Mouse (Mus musculus) neural tube, embryonic 14.5 days (tissue): ENCODE measurements at regions not wholly inside any gene's neighbourhood (a gene's known extent, or its start where the extent isn't known, plus 50 kb on each side); places are given as distances from the start of the nearest gene placed in this dataset.
"Not testable (repeated sequence)": the region's sequence is repeated elsewhere in the genome, so short reads cannot be mapped to it uniquely, and the experiment has no call there.

Experiments used
- ATAC-seq: fragments of 200-750 bp; cut with Nextera tagmentation; 2 replicates; pipeline ENCODE4 v1.8.0; 2017; ENCODE audit warnings: low read depth, mild to moderate bottlenecking, moderate TSS enrichment, moderate library complexity
- H3K27ac ChIP-seq: fragments of 300-500 bp; sonication (generic); 2 replicates; pipeline ENCODE4 v1.5.1; 2014; ENCODE audit warnings: low read depth, mild to moderate bottlenecking, control low read depth, low read length, moderate library complexity, mixed read lengths
- H3K27me3 ChIP-seq: fragments of 300-500 bp; sonication (generic); 2 replicates; pipeline ENCODE4 v1.6.1; 2014; ENCODE audit warnings: low read length; ENCODE audit not compliant: control insufficient read depth, insufficient read depth
- H3K36me3 ChIP-seq: fragments of 300-500 bp; sonication (generic); 2 replicates; pipeline ENCODE4 v1.6.1; 2014; ENCODE audit warnings: low read length, mixed read lengths; ENCODE audit not compliant: control insufficient read depth, insufficient read depth
- H3K4me1 ChIP-seq: fragments of 300-500 bp; sonication (generic); 2 replicates; pipeline ENCODE4 v1.6.1; 2014; ENCODE audit warnings: low read length; ENCODE audit not compliant: control insufficient read depth, insufficient read depth
- H3K4me2 ChIP-seq: fragments of 300-500 bp; sonication (generic); 2 replicates; pipeline ENCODE4 v1.6.1; 2014; ENCODE audit warnings: mild to moderate bottlenecking, low read depth, low read length, control low read depth
- H3K4me3 ChIP-seq: fragments of 300-500 bp; sonication (generic); 2 replicates; pipeline ENCODE4 v1.5.1; 2014; ENCODE audit warnings: low read depth, low read length, control low read depth, mixed read lengths
- H3K9ac ChIP-seq: fragments of 300-500 bp; sonication (generic); replicated peaks from 2 replicates; pipeline ENCODE4 v1.6.1; 2014; ENCODE audit warnings: low read depth, mild to moderate bottlenecking, control low read depth, low read length, mixed read lengths
- H3K9me3 ChIP-seq: fragments of 300-500 bp; sonication (generic); 2 replicates; pipeline ENCODE4 v1.6.1; 2016; ENCODE audit warnings: low read length; ENCODE audit not compliant: control insufficient read depth
- WGBS: fragments of 180-500 bp; shearing (Covaris S2); extraction: QIAGEN DNeasy Blood & Tissue Kit; methylation state at CpG from one replicate; pipeline ENCODE4 v1.1.7; 2014; 5-methylcytosine and 5-hydroxymethylcytosine counted together

- Histone ChIP-seq H3K9ac (no peak overlapping the region), H3K27me3 (no peaks in the 10 kb centered on the region), H3K36me3 (no peaks in the 10 kb centered on the region), H3K27ac (no peak overlapping the region), H3K4me1 (no peaks in the 10 kb centered on the region), H3K4me3 (no peak overlapping the region), H3K4me2 (no peak overlapping the region), H3K9me3 (no peaks in the 10 kb centered on the region)
- WGBS: 97% methylated on average over 1 of the region's 1 CpGs
- ATAC-seq: no peak
Observed at GRCm38 (mm10) chr12:65379321-65379720, 154.0 kb downstream of the Wdr20rt start.

GRCm38 (mm10) chr12:65382118-65382791 lies 156.9 kb downstream of the Wdr20rt start:
- H3K4me2 ChIP-seq: no peak overlapping the region
- H3K4me3 ChIP-seq: no peak overlapping the region
- no peaks in the 10 kb centered on the region for H3K27me3 ChIP-seq
- H3K36me3 ChIP-seq: no peaks in the 10 kb centered on the region
- H3K4me1 ChIP-seq: no peaks in the 10 kb centered on the region
- H3K9ac ChIP-seq: no peak overlapping the region
- H3K27ac ChIP-seq: 0 out of 2 replicates have a peak overlapping the region, but pooled peaks have one; percentile 34
- 17% methylated on average over 5 of the region's 5 CpGs for WGBS
- ATAC-seq: peak; percentile 90
- H3K9me3 ChIP-seq: no peaks in the 10 kb centered on the region

GRCm38 (mm10) chr12:65382796-65383195 lies 157.5 kb downstream of the Wdr20rt start:
- H3K36me3 ChIP-seq, H3K9me3 ChIP-seq, ATAC-seq, H3K27ac ChIP-seq, H3K4me1 ChIP-seq, H3K9ac ChIP-seq, H3K4me2 ChIP-seq, H3K27me3 ChIP-seq, H3K4me3 ChIP-seq: not testable (repeated sequence)
- WGBS: 85% methylated on average over 11 of the region's 11 CpGs

GRCm38 (mm10) chr12:65386005-65386645 lies 160.8 kb downstream of the Wdr20rt start:
- WGBS: 86% methylated on average over 2 of the region's 2 CpGs
- no peaks in the 10 kb centered on the region for H3K36me3 ChIP-seq
- H3K4me3 ChIP-seq: no peak overlapping the region
- ATAC-seq: no peak
- H3K27ac ChIP-seq: no peak overlapping the region
- no peak overlapping the region for H3K4me2 ChIP-seq
- H3K27me3 ChIP-seq: no peaks in the 10 kb centered on the region
- H3K9me3 ChIP-seq: no peaks in the 10 kb centered on the region
- H3K4me1 ChIP-seq: no peaks in the 10 kb centered on the region
- H3K9ac ChIP-seq: no peak overlapping the region

- Histone ChIP-seq H3K9me3 (no peaks in the 10 kb centered on the region), H3K36me3 (no peaks in the 10 kb centered on the region), H3K4me2 (no peak overlapping the region), H3K4me1 (no peaks in the 10 kb centered on the region), H3K4me3 (no peak overlapping the region), H3K27ac (no peak overlapping the region), H3K27me3 (no peaks in the 10 kb centered on the region), H3K9ac (no peak overlapping the region)
- ATAC-seq: no peak
Observed at GRCm38 (mm10) chr12:65387042-65387441, 161.7 kb downstream of the Wdr20rt start.

- Histone ChIP-seq H3K4me1 (no peaks in the 10 kb centered on the region), H3K9me3 (no peaks in the 10 kb centered on the region), H3K4me2 (no peak overlapping the region), H3K9ac (no peak overlapping the region), H3K27me3 (no peaks in the 10 kb centered on the region), H3K36me3 (no peaks in the 10 kb centered on the region), H3K27ac (no peak overlapping the region), H3K4me3 (no peak overlapping the region)
- WGBS: 46% methylated on average over 2 of the region's 2 CpGs
- no peak for ATAC-seq
Observed at GRCm38 (mm10) chr12:65389512-65389911, 164.2 kb downstream of the Wdr20rt start.

GRCm38 (mm10) chr12:65390330-65390729 lies 165.0 kb downstream of the Wdr20rt start:
- no peak overlapping the region for H3K4me2 ChIP-seq
- no peak overlapping the region for H3K9ac ChIP-seq
- no peaks in the 10 kb centered on the region for H3K9me3 ChIP-seq
- no peak overlapping the region for H3K4me3 ChIP-seq
- H3K36me3 ChIP-seq: no peaks in the 10 kb centered on the region
- 85% methylated on average over 6 of the region's 6 CpGs for WGBS
- H3K4me1 ChIP-seq: no peaks in the 10 kb centered on the region
- no peak for ATAC-seq
- H3K27me3 ChIP-seq: no peaks in the 10 kb centered on the region
- no peak overlapping the region for H3K27ac ChIP-seq

GRCm38 (mm10) chr12:65401728-65402419 lies 176.6 kb downstream of the Wdr20rt start:
- H3K4me1 ChIP-seq: no peaks in the 10 kb centered on the region
- no peak overlapping the region for H3K27ac ChIP-seq
- no peaks in the 10 kb centered on the region for H3K27me3 ChIP-seq
- H3K4me2 ChIP-seq: no peak overlapping the region
- ATAC-seq: peak; percentile 92
- H3K36me3 ChIP-seq: no peaks in the 10 kb centered on the region
- WGBS: 43% methylated on average over 8 of the region's 8 CpGs
- H3K9me3 ChIP-seq: no peaks in the 10 kb centered on the region
- H3K9ac ChIP-seq: no peak overlapping the region
- H3K4me3 ChIP-seq: no peak overlapping the region

- Histone ChIP-seq H3K4me3 (no peak overlapping the region), H3K4me1 (no peaks in the 10 kb centered on the region), H3K9ac (no peak overlapping the region), H3K27ac (no peak overlapping the region), H3K27me3 (no peaks in the 10 kb centered on the region), H3K36me3 (no peaks in the 10 kb centered on the region), H3K9me3 (no peaks in the 10 kb centered on the region), H3K4me2 (no peak overlapping the region)
- 95% methylated on average over 2 of the region's 2 CpGs for WGBS
- ATAC-seq: no peak
Observed at GRCm38 (mm10) chr12:65403124-65403523, 177.8 kb downstream of the Wdr20rt start.
